Mouse (Mus musculus) megakaryocyte progenitor cell, adult 5-6 weeks (primary cell): ENCODE results near the gene Hspb1. TPM values are rescaled to one million over a fixed set of nuclear protein-coding genes. Genes with fewer than 3 reads are reported as not detected.

ENCODE experiments used
- total RNA-seq, 2 experiments: library from RNA; stranded (forward) in 1 of 2; stranded (reverse) in 1 of 2; fragments of 157-497, 149-512 nt in 1 of 2; fragments of 200-1000 nt in 1 of 2; gene quantifications; 2 replicates each; pipeline versions ENCODE4 v1.2.3 to v1.2.4; 2015 to 2017

Gene Hspb1
- total RNA-seq, 2 experiments from 2014 or later, result not detected

Other genes starting within 250 kb of the Hspb1 start
- gene Por, start 217.9 kb upstream of the Hspb1 start, total RNA-seq (2015), result 12.7 and 21.3 TPM in 2 replicates
- gene Por, start 217.9 kb upstream of the Hspb1 start, total RNA-seq (2017), result 25.2 and 36.5 TPM in 2 replicates
- gene Tmem120a, start 143.5 kb upstream of the Hspb1 start, total RNA-seq (2015), result 8.5 and 11.6 TPM in 2 replicates
- gene Tmem120a, start 143.5 kb upstream of the Hspb1 start, total RNA-seq (2017), result 8.2 and 19.1 TPM in 2 replicates
- gene Styxl1, start 109.5 kb upstream of the Hspb1 start, total RNA-seq (2015), result not detected in 2 replicates
- gene Styxl1, start 109.5 kb upstream of the Hspb1 start, total RNA-seq (2017), result not detected in 2 replicates
- 415 and 419 TPM in 2 replicates for gene Mdh2, start 109.4 kb upstream of the Hspb1 start, total RNA-seq (2015)
- 185 and 192 TPM in 2 replicates for gene Mdh2, start 109.4 kb upstream of the Hspb1 start, total RNA-seq (2017)
- not detected in 2 replicates for gene Srrm3, start 81.0 kb upstream of the Hspb1 start, total RNA-seq (2015)
- not detected in 2 replicates for gene Srrm3, start 81.0 kb upstream of the Hspb1 start, total RNA-seq (2017)
- 124 and 130 TPM in 2 replicates for gene Ywhag, start 46.7 kb downstream of the Hspb1 start, total RNA-seq (2015)
- 87.4 and 88.3 TPM in 2 replicates for gene Ywhag, start 46.7 kb downstream of the Hspb1 start, total RNA-seq (2017)
- 3.3 and 6.8 TPM in 2 replicates for gene Ssc4d, start 86.6 kb downstream of the Hspb1 start, total RNA-seq (2015)
- gene Ssc4d, start 86.6 kb downstream of the Hspb1 start, total RNA-seq (2017), result 2.0 and 2.3 TPM in 2 replicates
- gene Zp3, start 92.2 kb downstream of the Hspb1 start, total RNA-seq (2015), result 0.10 TPM in 1 of 2 replicates, not detected in the other
- not detected in 2 replicates for gene Zp3, start 92.2 kb downstream of the Hspb1 start, total RNA-seq (2017)
- gene Dtx2, start 106.9 kb downstream of the Hspb1 start, total RNA-seq (2015), result 12.9 and 13.7 TPM in 2 replicates
- gene Dtx2, start 106.9 kb downstream of the Hspb1 start, total RNA-seq (2017), result 4.7 and 5.5 TPM in 2 replicates
- gene Upk3b, start 150.6 kb downstream of the Hspb1 start, total RNA-seq (2015), result not detected in 2 replicates
- not detected in 2 replicates for gene Upk3b, start 150.6 kb downstream of the Hspb1 start, total RNA-seq (2017)
- gene Upk3bl, start 166.6 kb downstream of the Hspb1 start, total RNA-seq (2015), result 0.59 and 1.4 TPM in 2 replicates
- 0.17 and 1.0 TPM in 2 replicates for gene Upk3bl, start 166.6 kb downstream of the Hspb1 start, total RNA-seq (2017)
- 31.4 and 43.2 TPM in 2 replicates for gene Rasa4, start 196.0 kb downstream of the Hspb1 start, total RNA-seq (2015)
- gene Rasa4, start 196.0 kb downstream of the Hspb1 start, total RNA-seq (2017), result 21.5 and 31.9 TPM in 2 replicates
- 115 and 120 TPM in 2 replicates for gene Polr2j, start 228.7 kb downstream of the Hspb1 start, total RNA-seq (2015)
- 127 and 153 TPM in 2 replicates for gene Polr2j, start 228.7 kb downstream of the Hspb1 start, total RNA-seq (2017)
- 13.2 and 16.5 TPM in 2 replicates for gene Lrwd1, start 248.2 kb downstream of the Hspb1 start, total RNA-seq (2015)
- 52.6 and 56.5 TPM in 2 replicates for gene Lrwd1, start 248.2 kb downstream of the Hspb1 start, total RNA-seq (2017)
- gene Alkbh4, start 248.2 kb downstream of the Hspb1 start, total RNA-seq (2015), result 15.6 and 18.5 TPM in 2 replicates
- gene Alkbh4, start 248.2 kb downstream of the Hspb1 start, total RNA-seq (2017), result 8.4 and 12.9 TPM in 2 replicates